Mouse (Mus musculus): ENCODE data around the gene Timd4. TPM values are rescaled to one million over a fixed set of nuclear protein-coding genes. Genes with fewer than 3 reads are reported as not detected.

Timd4 gene
- total RNA-seq, 1 experiment: not detected

GRCm38 (mm10) chr11:46868594-46868993 lies 58.0 kb downstream of the Timd4 start:
- no peak for TF ChIP-seq MAFK (IDR thresholded peaks at IDR 0.05; ENCODE audit: insufficient read depth, low read depth, low read length)
- no peak for TF ChIP-seq CHD2 (IDR thresholded peaks at IDR 0.05; ENCODE audit: low read depth, low read length)
- no peak for TF ChIP-seq HCFC1 (IDR thresholded peaks at IDR 0.05; ENCODE audit: borderline replicate concordance, insufficient read depth, low read length)
- no peak for TF ChIP-seq ZC3H11A (IDR thresholded peaks at IDR 0.05; ENCODE audit: borderline replicate concordance, low read depth, low read length)
- no peak for TF ChIP-seq ZNF384 (IDR thresholded peaks at IDR 0.05; ENCODE audit: low read depth, low read length)
- no peak for DNase-seq (ENCODE audit: low read depth, low spot score)
- Histone ChIP-seq H3K9ac (ENCODE audit: insufficient read depth, low read depth, low read length, poor library complexity, severe bottlenecking) (no peak overlapping the region), H3K27ac (ENCODE audit: insufficient read depth, low read depth, low read length, poor library complexity, severe bottlenecking) (no peak overlapping the region), H3K4me3 (ENCODE audit: insufficient read depth in 1 of 2, low read depth in 1 of 2, low read length in 2 of 2, poor library complexity in 1 of 2, severe bottlenecking in 1 of 2) (no peak overlapping the region), H3K36me3 (ENCODE audit: control insufficient read depth, insufficient read depth, low read length, poor library complexity, severe bottlenecking) (no peaks in the 10 kb centered on the region), H3K9me3 (ENCODE audit: control insufficient read depth, insufficient read depth, low read depth, low read length) (no peaks in the 10 kb centered on the region), H3K4me1 (ENCODE audit: control insufficient read depth in 2 of 2, insufficient read depth in 2 of 2, low read length in 2 of 2, poor library complexity in 1 of 2) (no peaks in the 10 kb centered on the region; a peak in 1 of 4 replicates)
- in situ Hi-C loops (cut with MboI; ENCODE audit: low sequenced_read_pairs in 2 of 2, unreplicated experiment in 2 of 2): no loop called here

DNA sequence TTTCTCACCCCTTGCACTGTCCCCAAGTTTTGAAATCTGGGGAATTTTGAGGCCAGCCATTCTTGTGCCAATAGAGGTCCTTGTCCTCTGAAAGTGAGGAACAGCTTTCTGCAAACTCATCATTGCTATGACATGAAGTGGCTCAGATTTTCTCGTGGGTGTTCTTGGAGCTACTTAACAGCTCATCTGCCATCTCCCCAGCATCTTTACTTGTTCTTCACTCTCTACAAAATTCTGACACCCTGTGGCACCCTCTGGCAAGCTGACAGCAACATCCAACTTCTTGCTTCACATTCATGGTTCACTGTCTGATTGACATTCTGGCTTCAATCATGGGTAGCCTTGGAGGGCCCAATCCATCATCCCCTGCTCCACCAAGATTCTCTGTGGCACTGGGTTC lies 65.2 kb downstream of the Timd4 start:
- H3K9ac ChIP-seq (ENCODE audit: insufficient read depth, low read depth, low read length, poor library complexity, severe bottlenecking): no peak overlapping the region
- no peak overlapping the region for H3K27ac ChIP-seq (ENCODE audit: insufficient read depth, low read depth, low read length, poor library complexity, severe bottlenecking)
- in situ Hi-C loops (cut with MboI; ENCODE audit: low sequenced_read_pairs in 2 of 2, unreplicated experiment in 2 of 2): no loop called here
- TF ChIP-seq ZC3H11A (IDR thresholded peaks at IDR 0.05; ENCODE audit: borderline replicate concordance, low read depth, low read length) (no peak), MAFK (IDR thresholded peaks at IDR 0.05; ENCODE audit: insufficient read depth, low read depth, low read length) (no peak), HCFC1 (IDR thresholded peaks at IDR 0.05; ENCODE audit: borderline replicate concordance, insufficient read depth, low read length) (no peak), ZNF384 (IDR thresholded peaks at IDR 0.05; ENCODE audit: low read depth, low read length) (no peak), CHD2 (IDR thresholded peaks at IDR 0.05; ENCODE audit: low read depth, low read length) (no peak)
- H3K36me3 ChIP-seq (ENCODE audit: control insufficient read depth, insufficient read depth, low read length, poor library complexity, severe bottlenecking): no peaks in the 10 kb centered on the region
- H3K9me3 ChIP-seq (ENCODE audit: control insufficient read depth, insufficient read depth, low read depth, low read length): no peaks in the 10 kb centered on the region
- no peak overlapping the region for H3K4me3 ChIP-seq (ENCODE audit: insufficient read depth in 1 of 2, low read depth in 1 of 2, low read length in 2 of 2, poor library complexity in 1 of 2, severe bottlenecking in 1 of 2)
- DNase-seq (ENCODE audit: low read depth, low spot score): no peak
- no peaks in the 10 kb centered on the region; a peak in 1 of 4 replicates for H3K4me1 ChIP-seq (ENCODE audit: control insufficient read depth in 2 of 2, insufficient read depth in 2 of 2, low read length in 2 of 2, poor library complexity in 1 of 2)

DNA sequence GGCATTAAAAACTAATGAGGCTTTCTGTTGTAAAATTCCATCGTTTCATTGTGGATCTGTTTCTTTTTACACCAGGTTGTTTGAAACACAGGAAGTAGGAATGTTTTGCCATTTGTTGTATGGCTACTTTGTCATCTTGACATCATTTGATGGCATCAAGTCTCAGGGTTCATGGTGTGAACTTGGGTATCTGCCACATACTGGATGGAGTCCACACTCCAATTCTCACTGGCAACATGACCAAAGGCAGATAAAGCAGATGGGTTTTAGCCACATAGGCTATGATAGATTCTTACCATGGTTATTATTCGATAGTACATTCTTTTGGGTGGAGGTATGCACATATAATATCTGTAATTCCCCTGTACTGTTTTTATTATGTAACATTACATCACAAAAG lies 71.9 kb downstream of the Timd4 start:
- no peak overlapping the region for H3K27ac ChIP-seq (ENCODE audit: insufficient read depth, low read depth, low read length, poor library complexity, severe bottlenecking)
- no peaks in the 10 kb centered on the region for H3K9me3 ChIP-seq (ENCODE audit: control insufficient read depth, insufficient read depth, low read depth, low read length)
- in situ Hi-C loops (cut with MboI; ENCODE audit: low sequenced_read_pairs in 2 of 2, unreplicated experiment in 2 of 2): no loop called here
- no peaks in the 10 kb centered on the region for H3K36me3 ChIP-seq (ENCODE audit: control insufficient read depth, insufficient read depth, low read length, poor library complexity, severe bottlenecking)
- H3K9ac ChIP-seq (ENCODE audit: insufficient read depth, low read depth, low read length, poor library complexity, severe bottlenecking): no peak overlapping the region
- TF ChIP-seq MAFK (IDR thresholded peaks at IDR 0.05; ENCODE audit: insufficient read depth, low read depth, low read length): no peak
- no peak for TF ChIP-seq ZNF384 (IDR thresholded peaks at IDR 0.05; ENCODE audit: low read depth, low read length)
- TF ChIP-seq CHD2 (IDR thresholded peaks at IDR 0.05; ENCODE audit: low read depth, low read length): no peak
- TF ChIP-seq HCFC1 (IDR thresholded peaks at IDR 0.05; ENCODE audit: borderline replicate concordance, insufficient read depth, low read length): no peak
- no peak for TF ChIP-seq ZC3H11A (IDR thresholded peaks at IDR 0.05; ENCODE audit: borderline replicate concordance, low read depth, low read length)
- no peak for DNase-seq (ENCODE audit: low read depth, low spot score)
- no peak overlapping the region for H3K4me3 ChIP-seq (ENCODE audit: insufficient read depth in 1 of 2, low read depth in 1 of 2, low read length in 2 of 2, poor library complexity in 1 of 2, severe bottlenecking in 1 of 2)
- no peaks in the 10 kb centered on the region for H3K4me1 ChIP-seq (ENCODE audit: control insufficient read depth in 2 of 2, insufficient read depth in 2 of 2, low read length in 2 of 2, poor library complexity in 1 of 2)

- H3K4me1 ChIP-seq (ENCODE audit: control insufficient read depth in 2 of 2, insufficient read depth in 2 of 2, low read length in 2 of 2, poor library complexity in 1 of 2): no peaks in the 10 kb centered on the region
- no peaks in the 10 kb centered on the region for H3K9me3 ChIP-seq (ENCODE audit: control insufficient read depth, insufficient read depth, low read depth, low read length)
- no peak for DNase-seq (ENCODE audit: low read depth, low spot score)
- no peak overlapping the region for H3K9ac ChIP-seq (ENCODE audit: insufficient read depth, low read depth, low read length, poor library complexity, severe bottlenecking)
- in situ Hi-C loops (cut with MboI; ENCODE audit: low sequenced_read_pairs in 2 of 2, unreplicated experiment in 2 of 2): no loop called here
- no peak overlapping the region for H3K27ac ChIP-seq (ENCODE audit: insufficient read depth, low read depth, low read length, poor library complexity, severe bottlenecking)
- TF ChIP-seq ZC3H11A (IDR thresholded peaks at IDR 0.05; ENCODE audit: borderline replicate concordance, low read depth, low read length): no peak
- TF ChIP-seq ZNF384 (IDR thresholded peaks at IDR 0.05; ENCODE audit: low read depth, low read length): no peak
- no peak for TF ChIP-seq MAFK (IDR thresholded peaks at IDR 0.05; ENCODE audit: insufficient read depth, low read depth, low read length)
- TF ChIP-seq HCFC1 (IDR thresholded peaks at IDR 0.05; ENCODE audit: borderline replicate concordance, insufficient read depth, low read length): no peak
- no peak for TF ChIP-seq CHD2 (IDR thresholded peaks at IDR 0.05; ENCODE audit: low read depth, low read length)
- H3K36me3 ChIP-seq (ENCODE audit: control insufficient read depth, insufficient read depth, low read length, poor library complexity, severe bottlenecking): no peaks in the 10 kb centered on the region
- no peak overlapping the region for H3K4me3 ChIP-seq (ENCODE audit: insufficient read depth in 1 of 2, low read depth in 1 of 2, low read length in 2 of 2, poor library complexity in 1 of 2, severe bottlenecking in 1 of 2)
Measured at GRCm38 (mm10) chr11:46889093-46889492, 78.5 kb downstream of the Timd4 start.

Other genes with a start within 250 kb of the Timd4 start
- gene BC053393, start 239.3 kb upstream of the Timd4 start, total RNA-seq (2012; rRNA removed): not detected in 2 replicates
- gene Dppa1, start 181.5 kb upstream of the Timd4 start, total RNA-seq (2012; rRNA removed): 1.4 TPM in 1 of 2 replicates, not detected in the other
- 0.16 and 5.2 TPM in 2 replicates for gene Timd2, start 103.7 kb upstream of the Timd4 start, total RNA-seq (2012; rRNA removed)
- gene Havcr1, start 75.7 kb upstream of the Timd4 start, total RNA-seq (2012; rRNA removed): 0.22 TPM in 1 of 2 replicates, not detected in the other